Mouse (Mus musculus): ENCODE results near the gene Prickle2.

Gene Prickle2

GRCm38 (mm10) chr6:92589381-92590065, 116.4 kb downstream of the Prickle2 start:
- DNase-seq (ENCODE audit: low spot score): no peak

GRCm38 (mm10) chr6:92584026-92584425, 121.9 kb downstream of the Prickle2 start:
- DNase-seq (ENCODE audit: low spot score): no peak

DNA sequence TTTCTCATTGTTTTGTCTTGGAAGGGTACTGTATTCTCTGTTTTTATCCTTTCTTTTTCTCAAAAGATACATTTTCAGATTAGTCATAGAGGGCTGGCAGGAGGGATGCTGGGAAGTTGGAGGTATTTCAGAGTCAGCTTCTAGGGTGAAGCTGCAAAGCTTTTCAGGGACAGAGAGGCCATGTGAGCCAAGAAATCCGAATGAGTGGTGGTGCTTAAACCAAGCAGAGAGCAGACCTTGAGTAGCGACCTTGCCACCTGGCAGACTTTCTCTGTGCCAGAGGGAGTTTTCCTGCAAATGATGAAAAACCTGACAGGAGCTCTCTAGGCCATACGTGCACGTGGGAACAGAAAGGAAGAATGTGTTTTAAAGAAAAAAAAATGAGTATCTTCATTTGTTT, 130.7 kb downstream of the Prickle2 start:
- no peak for DNase-seq (ENCODE audit: low spot score)

GRCm38 (mm10) chr6:92572139-92572538, 133.8 kb downstream of the Prickle2 start:
- DNase-seq (ENCODE audit: low spot score): no peak

GRCm38 (mm10) chr6:92570090-92570489, 135.9 kb downstream of the Prickle2 start:
- DNase-seq (ENCODE audit: low spot score): no peak

GRCm38 (mm10) chr6:92569283-92569682, 136.7 kb downstream of the Prickle2 start:
- no peak for DNase-seq (ENCODE audit: low spot score)

- DNase-seq (ENCODE audit: low spot score): no peak
Measured at GRCm38 (mm10) chr6:92559261-92559660, 146.7 kb downstream of the Prickle2 start.

DNA sequence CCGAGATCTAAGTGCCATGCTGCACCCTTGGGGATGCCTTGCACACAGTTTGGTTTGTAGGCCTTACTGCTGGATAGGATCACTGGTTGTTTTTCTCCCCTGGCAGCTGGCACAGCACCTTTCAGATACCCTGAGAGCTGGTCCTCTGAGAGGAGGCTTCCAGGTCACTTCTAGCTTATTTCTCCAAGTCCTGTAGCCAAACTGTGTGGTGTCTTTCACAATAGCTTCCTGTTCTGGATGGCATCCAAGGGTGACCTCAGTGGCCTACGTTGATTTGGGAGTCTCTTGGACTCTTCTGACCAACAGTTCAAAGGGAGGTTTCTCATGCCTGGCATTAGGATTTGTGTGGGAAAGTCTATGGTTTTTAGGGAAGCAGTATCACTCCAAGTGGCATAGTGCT, 150.3 kb downstream of the Prickle2 start:
- no peak for DNase-seq (ENCODE audit: low spot score)

- DNase-seq (ENCODE audit: low spot score): no peak
Measured at GRCm38 (mm10) chr6:92553086-92553485, 152.9 kb downstream of the Prickle2 start.

DNA sequence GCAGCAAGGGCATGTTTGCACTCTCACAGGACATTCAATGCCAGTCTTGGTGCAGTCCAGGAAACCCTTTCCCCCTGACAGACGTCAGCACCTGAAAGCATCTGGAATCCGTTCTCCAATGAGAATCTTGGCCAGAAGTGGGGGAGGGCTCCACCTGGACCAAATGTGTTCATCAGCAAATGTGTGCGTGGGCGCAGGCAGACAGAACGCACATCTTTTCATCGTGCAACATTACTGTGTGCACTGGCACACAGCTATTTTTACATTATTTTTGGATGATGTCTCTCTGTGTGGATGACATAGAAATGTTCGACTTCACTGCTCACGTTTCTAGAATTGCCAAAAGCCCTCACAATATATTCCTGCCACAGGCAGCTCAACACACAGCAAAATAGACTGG, 156.7 kb downstream of the Prickle2 start:
- DNase-seq (ENCODE audit: low spot score): no peak

DNA sequence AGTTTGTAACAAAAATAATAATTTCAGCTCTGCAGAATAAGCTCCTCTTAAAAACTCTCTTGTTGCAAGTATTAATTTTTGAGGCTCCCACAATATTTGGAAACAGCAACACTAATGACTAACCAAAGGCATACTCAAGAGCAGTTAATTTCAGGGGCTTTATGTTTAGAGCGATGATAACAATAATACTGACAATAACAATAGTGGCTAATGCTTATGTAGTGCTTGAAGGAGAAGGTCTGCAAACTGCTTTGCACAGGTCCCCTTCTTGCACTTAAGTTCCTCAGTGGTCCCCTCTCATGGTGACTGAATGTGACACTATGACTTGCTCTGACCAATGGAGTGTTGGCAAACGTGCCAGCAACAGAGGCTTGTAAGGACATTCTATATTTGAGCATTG, 160.8 kb downstream of the Prickle2 start:
- no peak for DNase-seq (ENCODE audit: low spot score)

DNA sequence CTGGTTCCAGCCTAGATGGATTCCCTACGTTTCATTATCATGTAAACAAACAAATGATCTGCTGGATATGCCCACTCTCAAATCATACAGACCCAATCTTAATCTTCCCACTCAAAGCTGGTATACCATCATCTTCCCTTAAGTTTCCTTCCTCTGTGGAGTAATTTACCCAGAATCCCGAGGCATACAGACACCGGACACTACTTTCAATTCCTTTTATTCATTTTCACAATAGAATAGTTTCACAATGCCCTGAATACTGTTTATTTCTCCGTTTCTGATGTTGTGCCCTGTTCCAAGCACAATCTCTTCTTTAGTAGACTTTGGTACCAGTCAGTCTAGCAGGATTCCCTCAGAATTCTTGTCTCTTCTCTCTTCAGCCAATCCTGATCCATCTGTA, 162.1 kb downstream of the Prickle2 start:
- DNase-seq (ENCODE audit: low spot score): no peak

- no peak for DNase-seq (ENCODE audit: low spot score)
Measured at GRCm38 (mm10) chr6:92542402-92543101, 163.4 kb downstream of the Prickle2 start.

DNA sequence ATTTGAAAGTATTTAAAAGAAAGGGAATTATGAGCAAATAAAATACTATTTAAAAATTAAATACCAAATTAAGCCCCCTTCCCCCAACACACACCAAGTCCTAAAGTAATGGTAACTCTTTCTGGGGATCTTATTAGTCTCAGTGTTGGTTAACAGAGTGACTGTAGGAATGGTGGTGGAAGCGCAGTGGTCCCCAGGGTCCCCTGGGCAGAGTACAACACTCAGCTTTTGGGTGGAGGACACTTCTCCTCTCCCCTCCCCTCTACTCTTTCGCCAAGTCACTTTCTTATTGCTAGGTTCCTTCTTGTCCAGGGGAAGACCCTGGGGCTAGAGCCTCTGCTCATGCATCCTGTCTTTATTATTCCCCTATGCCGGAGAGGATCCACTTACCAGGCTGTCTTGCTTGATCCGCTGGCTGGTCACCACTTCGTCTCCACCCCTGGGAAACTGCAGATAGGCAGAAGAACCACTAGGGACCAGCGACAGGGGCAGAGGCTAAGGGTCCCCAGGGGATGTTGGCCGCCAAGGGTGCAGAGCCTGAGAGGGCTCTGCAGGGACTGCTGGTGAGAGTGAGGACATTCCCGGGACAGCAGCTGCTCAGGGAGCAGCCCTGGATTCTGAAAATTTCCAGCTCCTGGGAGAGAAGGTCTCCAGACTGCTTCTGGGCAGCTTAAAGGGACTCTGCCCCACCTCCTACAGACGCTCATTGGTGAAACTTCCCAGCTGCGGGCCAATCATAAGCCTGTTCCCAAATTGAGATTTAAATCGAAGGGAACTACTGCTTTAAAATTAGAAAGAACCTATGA, 171.5 kb downstream of the Prickle2 start:
- no peak for DNase-seq (ENCODE audit: low spot score)

DNA sequence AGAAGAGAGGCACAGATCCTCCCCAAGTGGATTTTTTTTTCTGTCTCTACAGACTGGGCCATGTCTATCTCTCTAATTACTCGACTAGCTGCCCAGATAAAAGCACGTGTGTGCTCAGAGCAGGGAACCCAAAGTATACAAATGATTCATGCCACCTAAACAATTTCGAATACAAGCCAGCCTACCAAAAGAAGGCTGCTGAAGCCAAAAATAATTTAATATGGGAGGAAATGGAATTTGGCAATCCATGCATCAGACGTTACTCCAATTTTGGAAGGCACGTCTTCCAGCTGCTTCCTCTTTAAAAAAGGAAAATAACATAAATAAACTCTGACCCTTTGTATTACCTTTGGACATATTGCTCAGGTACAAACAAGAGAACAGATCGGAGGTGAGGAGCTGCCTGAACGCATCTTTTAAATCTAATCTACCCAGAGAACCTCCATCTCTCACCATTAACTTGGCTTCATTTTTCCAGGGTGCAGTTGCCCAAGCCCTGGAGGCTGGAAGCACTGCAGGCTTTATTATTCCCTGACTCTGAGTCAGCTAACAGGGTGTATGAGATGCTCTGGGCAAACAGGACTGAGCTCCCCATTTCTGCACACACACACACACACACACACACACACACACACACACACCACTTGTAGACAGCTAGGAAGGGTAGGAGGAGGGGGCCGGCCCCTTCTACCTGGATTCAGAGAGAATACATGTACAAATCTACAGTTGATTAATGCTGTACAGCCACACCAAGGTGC, 172.5 kb downstream of the Prickle2 start:
- no peak for DNase-seq (ENCODE audit: low spot score)

GRCm38 (mm10) chr6:92532896-92533295, 173.1 kb downstream of the Prickle2 start:
- DNase-seq (ENCODE audit: low spot score): no peak

DNA sequence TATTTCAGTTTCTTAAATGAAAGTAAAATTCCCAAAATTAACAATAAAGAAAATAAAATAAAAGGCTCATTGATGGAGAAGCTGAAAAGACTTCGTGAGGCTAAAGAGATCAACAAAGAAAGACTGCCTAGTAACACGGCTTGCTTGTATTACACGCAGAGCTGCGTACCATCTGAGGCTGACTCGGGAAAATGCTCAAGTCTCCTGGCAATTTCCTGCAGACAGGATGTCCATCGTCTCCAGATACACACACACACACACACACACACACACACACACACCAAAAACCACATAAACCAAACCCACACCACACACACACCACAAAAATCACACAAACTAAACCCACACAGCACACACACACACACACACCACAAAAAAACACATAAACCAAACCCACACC, 173.6 kb downstream of the Prickle2 start:
- no peak for DNase-seq (ENCODE audit: low spot score)

GRCm38 (mm10) chr6:92526212-92526611, 179.7 kb downstream of the Prickle2 start:
- no peak for DNase-seq (ENCODE audit: low spot score)

DNA sequence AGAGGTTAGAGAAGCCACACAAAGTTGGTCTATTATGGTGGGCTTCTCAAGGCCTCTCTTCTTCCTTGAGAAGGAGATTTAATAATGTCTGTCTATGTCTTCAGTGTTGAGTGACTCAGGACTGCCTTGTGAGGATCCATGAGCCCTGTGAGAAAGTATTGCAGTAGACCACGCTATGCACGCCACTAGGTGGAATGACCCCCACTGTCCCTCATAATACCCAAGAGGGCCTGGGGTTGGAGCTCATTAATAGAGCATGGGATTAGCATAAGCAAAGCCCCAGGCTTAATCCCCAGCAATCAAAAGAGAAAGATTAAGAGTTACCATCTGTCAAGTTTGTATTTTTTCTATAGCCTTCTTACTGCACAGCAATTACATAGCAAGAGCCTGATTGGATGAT, 180.3 kb downstream of the Prickle2 start:
- no peak for DNase-seq (ENCODE audit: low spot score)

- DNase-seq (ENCODE audit: low spot score): peak; percentile 63
Measured at GRCm38 (mm10) chr6:92521526-92522075, 184.4 kb downstream of the Prickle2 start.

GRCm38 (mm10) chr6:92520088-92520875, 185.7 kb downstream of the Prickle2 start:
- no peak for DNase-seq (ENCODE audit: low spot score)
